Mouse (Mus musculus) heart, adult 2 months (tissue): ENCODE measurements around the gene Robo1.

ENCODE experiments used
- CTCF ChIP-seq: fragments of 200-600 bp; IDR thresholded peaks from 2 replicates; pipeline ENCODE4 v1.8.1; 2022; ENCODE audit warnings: antibody characterized with exemption, mild to moderate bottlenecking, moderate library complexity
- EP300 ChIP-seq: fragments of 200-500 bp; IDR thresholded peaks from 2 replicates; pipeline ENCODE4 v1.6.1; 2011; ENCODE audit warnings: low read depth, low read length, control low read depth; ENCODE audit not compliant: insufficient read depth
- POLR2A ChIP-seq: fragments of 200-500 bp; IDR thresholded peaks from 2 replicates; pipeline ENCODE4 v1.6.1; 2011; ENCODE audit warnings: mild to moderate bottlenecking, low read depth, low read length, control low read depth; ENCODE audit not compliant: insufficient read depth

DNA sequence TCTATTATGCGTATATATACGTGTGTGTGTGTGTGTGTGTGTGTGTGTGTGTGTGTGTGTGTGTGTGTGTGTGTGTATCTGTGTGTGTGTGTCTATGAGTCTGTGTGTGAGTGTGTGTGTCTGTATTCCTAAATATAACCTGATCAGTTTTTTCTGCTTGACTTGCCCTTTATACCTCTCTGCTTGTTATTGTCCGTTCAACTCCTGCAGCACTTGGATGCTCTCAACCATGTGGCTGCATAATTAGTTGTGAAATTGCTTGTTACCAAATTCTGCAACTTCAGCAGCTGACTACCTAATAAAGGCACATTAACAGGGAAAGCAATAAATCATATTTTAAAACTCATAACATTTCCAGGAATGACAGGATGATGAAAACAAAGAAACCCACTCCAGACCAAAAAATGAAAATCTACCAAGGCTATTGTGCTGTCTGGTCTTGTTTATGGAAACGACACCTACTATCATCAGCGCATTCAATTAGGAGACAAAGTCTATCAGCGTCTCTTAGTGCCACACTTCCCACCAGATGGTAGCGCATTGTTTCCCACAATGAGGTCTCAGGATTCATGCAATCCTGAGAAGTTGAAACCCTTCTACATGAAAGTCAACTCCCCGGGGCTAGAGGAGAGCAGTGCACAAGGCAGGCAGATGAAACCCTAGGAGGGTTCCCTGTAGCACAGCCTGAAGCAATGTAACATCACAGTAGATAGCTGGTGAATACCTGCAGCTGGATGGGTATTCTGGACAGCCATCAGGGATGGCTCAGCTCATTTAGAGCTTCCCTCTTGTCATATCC, 567.0 kb downstream of the Robo1 start:
- TF ChIP-seq CTCF, result no peak
- no peak for TF ChIP-seq POLR2A
- TF ChIP-seq EP300, result no peak
